Mouse (Mus musculus) stomach, embryonic 16.5 days (tissue): ENCODE measurements around the gene Fahd2a. TPM values are rescaled to one million over a fixed set of nuclear protein-coding genes. Genes with fewer than 3 reads are reported as not detected.

ENCODE experiments used
- ATAC-seq: fragments of 200-750 bp; cut with Nextera tagmentation; 2 replicates; pipeline ENCODE4 v1.8.0; 2017; ENCODE audit warnings: moderate number of reproducible peaks, moderate TSS enrichment; ENCODE audit not compliant: insufficient read depth, low FRiP score
- H3K27ac ChIP-seq: fragments of 300-500 bp; sonication (generic); 2 replicates; pipeline ENCODE4 v1.5.1; 2014; ENCODE audit warnings: low read length
- H3K27me3 ChIP-seq: fragments of 300-500 bp; sonication (generic); 2 replicates; pipeline ENCODE4 v1.6.1; 2014; ENCODE audit warnings: low read length, control low read depth, mixed read lengths; ENCODE audit not compliant: control insufficient read depth, insufficient read depth
- H3K36me3 ChIP-seq: fragments of 300-500 bp; sonication (generic); 2 replicates; pipeline ENCODE4 v1.6.1; 2014; ENCODE audit warnings: low read length; ENCODE audit not compliant: control insufficient read depth, insufficient read depth
- H3K4me1 ChIP-seq: fragments of 300-500 bp; sonication (generic); 2 replicates; pipeline ENCODE4 v1.6.1; 2014; ENCODE audit warnings: low read length, control low read depth, mixed read lengths; ENCODE audit not compliant: control insufficient read depth, insufficient read depth
- H3K4me2 ChIP-seq: fragments of 300-500 bp; sonication (generic); 2 replicates; pipeline ENCODE4 v1.6.1; 2014; ENCODE audit warnings: low read depth, low read length, mixed read lengths
- H3K4me3 ChIP-seq: fragments of 300-500 bp; sonication (generic); replicated peaks from 2 replicates; pipeline ENCODE4 v1.5.1; 2014; ENCODE audit warnings: mild to moderate bottlenecking, low read length
- H3K9ac ChIP-seq: fragments of 300-500 bp; sonication (generic); 2 replicates; pipeline ENCODE4 v1.6.1; 2014; ENCODE audit warnings: low read length
- H3K9me3 ChIP-seq: fragments of 300-500 bp; sonication (generic); replicated peaks from 2 replicates; pipeline ENCODE4 v1.6.1; 2016; ENCODE audit warnings: low read length, control low read depth; ENCODE audit not compliant: control insufficient read depth
- WGBS: fragments of 180-500 bp; shearing (Covaris S2); extraction: QIAGEN DNeasy Blood & Tissue Kit; methylation state at CpG from one replicate; pipeline ENCODE4 v1.1.7; 2014; 5-methylcytosine and 5-hydroxymethylcytosine counted together
- polyA plus RNA-seq: library from polyadenylated mRNA; unstranded; fragments of >200 nt; fragmentation: Nextera tagmentation; extraction: Ambion mirVana; gene quantifications from 2 replicates; pipeline ENCODE4 v1.2.1, GENCODE M21; 2015

Fahd2a gene
- polyA plus RNA-seq, 1 experiment from 2014 or later = 27.8 TPM

- no peak overlapping the region for H3K4me3 ChIP-seq
- ATAC-seq = no peak
- H3K9me3 ChIP-seq = no peaks in the 10 kb centered on the region
- no peak overlapping the region for H3K27ac ChIP-seq
- H3K4me1 ChIP-seq = no peaks in the 10 kb centered on the region
- no peak overlapping the region for H3K9ac ChIP-seq
- WGBS = 78% methylated on average over 8 of the region's 8 CpGs
- H3K36me3 ChIP-seq = no peaks in the 10 kb centered on the region
- no peaks in the 10 kb centered on the region for H3K27me3 ChIP-seq
- no peak overlapping the region for H3K4me2 ChIP-seq
These were observed 26.9 kb upstream of the Fahd2a start for GRCm38 (mm10) chr2:127471281-127471680.

- no peaks in the 10 kb centered on the region for H3K27me3 ChIP-seq
- 59% methylated on average over 10 of the region's 10 CpGs for WGBS
These were observed 26.3 kb upstream of the Fahd2a start for GRCm38 (mm10) chr2:127470661-127471060.

GRCm38 (mm10) chr2:127470183-127470582, 25.8 kb upstream of the Fahd2a start:
- Histone ChIP-seq H3K27ac (no peak overlapping the region), H3K4me3 (no peak overlapping the region), H3K9ac (no peak overlapping the region), H3K27me3 (no peaks in the 10 kb centered on the region), H3K4me1 (no peaks in the 10 kb centered on the region), H3K4me2 (no peak overlapping the region), H3K9me3 (no peaks in the 10 kb centered on the region), H3K36me3 (no peaks in the 10 kb centered on the region)
- 85% methylated on average over 5 of the region's 5 CpGs for WGBS
- ATAC-seq = no peak

More at GRCm38 (mm10) chr2:127470661-127471060, 26.3 kb upstream of the Fahd2a start:
- H3K9ac ChIP-seq = no peak overlapping the region
- H3K9me3 ChIP-seq = no peaks in the 10 kb centered on the region
- no peak overlapping the region for H3K4me3 ChIP-seq
- H3K4me2 ChIP-seq = no peak overlapping the region
- ATAC-seq = no peak
- no peak overlapping the region for H3K27ac ChIP-seq
- H3K36me3 ChIP-seq = no peaks in the 10 kb centered on the region
- no peaks in the 10 kb centered on the region for H3K4me1 ChIP-seq

GRCm38 (mm10) chr2:127462314-127462713, 17.9 kb upstream of the Fahd2a start:
- Histone ChIP-seq H3K9ac (no peak overlapping the region), H3K9me3 (no peaks in the 10 kb centered on the region), H3K36me3 (no peaks in the 10 kb centered on the region), H3K27me3 (no peaks in the 10 kb centered on the region), H3K4me2 (no peak overlapping the region), H3K4me3 (no peak overlapping the region), H3K4me1 (no peaks in the 10 kb centered on the region), H3K27ac (no peak overlapping the region)
- 6% methylated on average over 8 of the region's 8 CpGs for WGBS
- ATAC-seq = peak; percentile 69; the same call in 1 of the 2 replicates

- Histone ChIP-seq H3K9ac (no peak overlapping the region), H3K4me1 (no peaks in the 10 kb centered on the region), H3K4me3 (no peak overlapping the region), H3K36me3 (no peaks in the 10 kb centered on the region), H3K27ac (no peak overlapping the region), H3K27me3 (no peaks in the 10 kb centered on the region), H3K9me3 (no peaks in the 10 kb centered on the region), H3K4me2 (no peak overlapping the region)
- no peak for ATAC-seq
- 35% methylated on average over 9 of the region's 9 CpGs for WGBS
These were observed 17.0 kb upstream of the Fahd2a start for GRCm38 (mm10) chr2:127461351-127461750.

GRCm38 (mm10) chr2:127459341-127459740, 15.0 kb upstream of the Fahd2a start:
- no peaks in the 10 kb centered on the region for H3K9me3 ChIP-seq
- H3K4me1 ChIP-seq = no peaks in the 10 kb centered on the region
- H3K4me2 ChIP-seq = no peak overlapping the region
- ATAC-seq = no peak
- no peak overlapping the region for H3K4me3 ChIP-seq
- H3K36me3 ChIP-seq = no peaks in the 10 kb centered on the region
- H3K9ac ChIP-seq = no peak overlapping the region
- no peak overlapping the region for H3K27ac ChIP-seq
- no peaks in the 10 kb centered on the region for H3K27me3 ChIP-seq
- WGBS = 78% methylated on average over 2 of the region's 2 CpGs

- Histone ChIP-seq H3K36me3 (no peaks in the 10 kb centered on the region), H3K4me1 (no peaks in the 10 kb centered on the region), H3K27me3 (peaks cover 4% of the 10 kb centered on the region; the same call in 1 of the 2 replicates), H3K9me3 (no peaks in the 10 kb centered on the region), H3K4me2 (no peak overlapping the region), H3K27ac (no peak overlapping the region), H3K4me3 (no peak overlapping the region), H3K9ac (no peak overlapping the region)
- WGBS = 4% methylated on average over 5 of the region's 5 CpGs
- no peak for ATAC-seq
These were observed 9.4 kb upstream of the Fahd2a start for GRCm38 (mm10) chr2:127453764-127454163.

- Histone ChIP-seq H3K4me1 (no peaks in the 10 kb centered on the region), H3K27me3 (peaks cover 4% of the 10 kb centered on the region; the same call in 1 of the 2 replicates), H3K27ac (no peak overlapping the region), H3K36me3 (no peaks in the 10 kb centered on the region), H3K4me2 (no peak overlapping the region), H3K4me3 (no peak overlapping the region), H3K9me3 (no peaks in the 10 kb centered on the region), H3K9ac (no peak overlapping the region)
- ATAC-seq = no peak
- WGBS = 81% methylated on average over 9 of the region's 9 CpGs
These were observed 8.8 kb upstream of the Fahd2a start for GRCm38 (mm10) chr2:127453141-127453540.

GRCm38 (mm10) chr2:127451748-127452147, 7.4 kb upstream of the Fahd2a start:
- 13% methylated on average over 6 of the region's 6 CpGs for WGBS
- ATAC-seq = no peak
- no peak overlapping the region for H3K9ac ChIP-seq

More at GRCm38 (mm10) chr2:127451748-127452147, 7.4 kb upstream of the Fahd2a start:
- Histone ChIP-seq H3K9me3 (no peaks in the 10 kb centered on the region), H3K4me1 (no peaks in the 10 kb centered on the region), H3K4me3 (no peak overlapping the region), H3K27me3 (peaks cover 4% of the 10 kb centered on the region; the same call in 1 of the 2 replicates), H3K36me3 (no peaks in the 10 kb centered on the region), H3K27ac (no peak overlapping the region), H3K4me2 (no peak overlapping the region)
